ENCODE assay signal across 15 mouse cellular contexts in genomic region chr7:112202843-112203242, GRCm38 (mm10). TPM values are rescaled to one million over a fixed set of nuclear protein-coding genes. Genes with fewer than 3 reads are reported as not detected.
DNase-seq lines count a peak whose midpoint lies in the region; ATAC-seq lines count a peak whose summit lies in the region.
"Had no signal": no experiment of that assay in that cellular context is flagged by ENCODE, and none has a peak within 500 bp of the region (broad histone marks: within the 10 kb centered on the region; RNA-seq: fewer than 3 reads in every experiment).

No protein-coding gene starts in this region.

- intact Hi-C loops in left cerebral cortex, postnatal 4 days (cut with DNase I) = no loop called here
- intact Hi-C loops in left cerebral cortex, postnatal 36 days (cut with DNase I) = loop anchor here (5.0 kb wide), 1 partner anchor 134 kb away; no protein-coding TSS in a partner anchor

- no peak for DNase-seq in forebrain, embryonic 10.5 days (ENCODE audit: extremely low spot score, low spot score)
- DNase-seq in left cerebral cortex, adult 18-20 months (ENCODE audit: low spot score in 2 of 2) = peak; percentile 55 to 68
- no peak for DNase-seq in left cerebral cortex, postnatal 4 days
- DNase-seq in Muller cell, postnatal 12 days (ENCODE audit: inconsistent ontology term) = peak; percentile 56
- peak; percentile 58 to 69 for DNase-seq in left cerebral cortex, postnatal 36 days (ENCODE audit: low spot score in 2 of 2)
- DNase-seq in spleen, postnatal 14 days (ENCODE audit: low spot score in 2 of 2) = no peak
- DNase-seq: kidney, adult 18-20 months; thymus, adult 18-20 months had no signal

- peaks cover 5% of the 10 kb centered on the region; the same call in 1 of the 2 replicates for H3K9me3 ChIP-seq in forebrain, embryonic 10.5 days
- no peaks in the 10 kb centered on the region for H3K9me3 ChIP-seq in forebrain, embryonic 12.5 days
- H3K9me3 ChIP-seq in midbrain, embryonic 15.5 days = no peaks in the 10 kb centered on the region
- H3K9me3 ChIP-seq: embryonic facial prominence, embryonic 13.5 days; forebrain, embryonic 15.5 days; limb, embryonic 15.5 days; lung, embryonic 15.5 days had no signal

- H3K36me3 ChIP-seq in forebrain, embryonic 10.5 days (replicated peaks) = no peaks in the 10 kb centered on the region
- H3K36me3 ChIP-seq in forebrain, embryonic 12.5 days (replicated peaks) = no peaks in the 10 kb centered on the region
- H3K36me3 ChIP-seq in midbrain, embryonic 15.5 days (replicated peaks) = no peaks in the 10 kb centered on the region
- H3K36me3 ChIP-seq: embryonic facial prominence, embryonic 13.5 days; forebrain, embryonic 15.5 days; limb, embryonic 15.5 days; lung, embryonic 15.5 days had no signal

- H3K4me2 ChIP-seq in forebrain, embryonic 12.5 days = no peak overlapping the region
- no peak overlapping the region for H3K4me2 ChIP-seq in midbrain, embryonic 15.5 days
- H3K4me2 ChIP-seq: embryonic facial prominence, embryonic 13.5 days; forebrain, embryonic 15.5 days; hindbrain, embryonic 14.5 days; limb, embryonic 15.5 days; lung, embryonic 15.5 days had no signal

- H3K9ac ChIP-seq in forebrain, embryonic 12.5 days = no peak overlapping the region
- no peak overlapping the region for H3K9ac ChIP-seq in midbrain, embryonic 15.5 days
- H3K9ac ChIP-seq: embryonic facial prominence, embryonic 13.5 days; forebrain, embryonic 15.5 days; hindbrain, embryonic 14.5 days; limb, embryonic 15.5 days; lung, embryonic 15.5 days had no signal

- H3K4me3 ChIP-seq in forebrain, embryonic 10.5 days = no peak overlapping the region
- no peak overlapping the region for H3K4me3 ChIP-seq in forebrain, embryonic 12.5 days (replicated peaks)
- no peak overlapping the region for H3K4me3 ChIP-seq in midbrain, embryonic 15.5 days
- H3K4me3 ChIP-seq: embryonic facial prominence, embryonic 13.5 days; forebrain, embryonic 15.5 days; limb, embryonic 15.5 days; lung, embryonic 15.5 days had no signal

- H3K27me3 ChIP-seq in forebrain, embryonic 10.5 days (ENCODE audit: poor library complexity, severe bottlenecking) = no peaks in the 10 kb centered on the region
- H3K27me3 ChIP-seq in forebrain, embryonic 12.5 days = no peaks in the 10 kb centered on the region
- no peaks in the 10 kb centered on the region for H3K27me3 ChIP-seq in midbrain, embryonic 15.5 days (replicated peaks)
- H3K27me3 ChIP-seq: embryonic facial prominence, embryonic 13.5 days; forebrain, embryonic 15.5 days; limb, embryonic 15.5 days; lung, embryonic 15.5 days had no signal

- H3K27ac ChIP-seq in forebrain, embryonic 10.5 days = 0 out of 2 replicates have a peak overlapping the region, but pooled peaks have one; percentile 9
- H3K27ac ChIP-seq in forebrain, embryonic 12.5 days = no peak overlapping the region
- no peak overlapping the region for H3K27ac ChIP-seq in midbrain, embryonic 15.5 days
- H3K27ac ChIP-seq: embryonic facial prominence, embryonic 13.5 days; forebrain, embryonic 15.5 days; hindbrain, embryonic 14.5 days; limb, embryonic 15.5 days; lung, embryonic 15.5 days had no signal

- 89% methylated on average over 5 of the region's 5 CpGs for WGBS in forebrain, embryonic 10.5 days
- 85% methylated on average over 5 of the region's 5 CpGs for WGBS in forebrain, embryonic 12.5 days
- 89% methylated on average over 5 of the region's 5 CpGs for WGBS in midbrain, embryonic 15.5 days

- H3K4me1 ChIP-seq in forebrain, embryonic 10.5 days = peaks cover 12% of the 10 kb centered on the region
- H3K4me1 ChIP-seq in forebrain, embryonic 12.5 days = 0 out of 2 replicates have a peak, but pooled peaks cover 4% of the 10 kb centered on the region
- H3K4me1 ChIP-seq in midbrain, embryonic 15.5 days = no peaks in the 10 kb centered on the region

- ATAC-seq in forebrain, embryonic 12.5 days (ENCODE audit: low FRiP score) = no peak
- ATAC-seq in midbrain, embryonic 15.5 days (replicated peaks) = no peak
- ATAC-seq: forebrain, embryonic 15.5 days had no signal

RNA-seq across cellular contexts. Expression of gene Mical2, which starts 22.8 kb away (rescaled TPM):
- 0.87 and 0.88 TPM in 2 replicates for polyA plus RNA-seq in forebrain, embryonic 10.5 days (2016; fragmentation: Nextera tagmentation; extraction: Ambion mirVana)
- polyA plus RNA-seq in forebrain, embryonic 12.5 days (2016; fragmentation: Nextera tagmentation; extraction: Ambion mirVana) = 2.3 and 3.4 TPM in 2 replicates
- total RNA-seq in left cerebral cortex, adult 18-20 months (2021) = 100 to 1,000 TPM; 503 to 562 TPM
- total RNA-seq in left cerebral cortex, postnatal 4 days (2021) = 100 to 1,000 TPM; 109 to 114 TPM
- total RNA-seq in left cerebral cortex, postnatal 36 days (2021) = 100 to 1,000 TPM; 605 to 619 TPM
- polyA plus RNA-seq in midbrain, embryonic 15.5 days (2015; fragmentation: Nextera tagmentation; extraction: Ambion mirVana) = 2.7 and 2.8 TPM in 2 replicates

RNA-seq across cellular contexts. Expression of gene Dkk3, which starts 44.0 kb away (rescaled TPM):
- polyA plus RNA-seq in forebrain, embryonic 10.5 days (2016; fragmentation: Nextera tagmentation; extraction: Ambion mirVana) = 14.3 and 15.0 TPM in 2 replicates
- 21.5 and 28.7 TPM in 2 replicates for polyA plus RNA-seq in forebrain, embryonic 12.5 days (2016; fragmentation: Nextera tagmentation; extraction: Ambion mirVana)
- 100 to 1,000 TPM; 209 to 215 TPM for total RNA-seq in left cerebral cortex, adult 18-20 months (2021)
- 10 to 100 TPM; 58.4 to 59.0 TPM for total RNA-seq in left cerebral cortex, postnatal 4 days (2021)
- 100 to 1,000 TPM; 136 to 236 TPM for total RNA-seq in left cerebral cortex, postnatal 36 days (2021)
- polyA plus RNA-seq in midbrain, embryonic 15.5 days (2015; fragmentation: Nextera tagmentation; extraction: Ambion mirVana) = 25.0 and 25.6 TPM in 2 replicates

Comparison
In these comparisons a context has a peak if more than half of its experiments do, and no peak if none do; other contexts are left out.
1. DNase-seq: peak in left cerebral cortex, adult 18-20 months (2 of 2), Muller cell, postnatal 12 days (single experiment) and left cerebral cortex, postnatal 36 days (2 of 2); none in forebrain, embryonic 10.5 days (single experiment), left cerebral cortex, postnatal 4 days (single experiment) and spleen, postnatal 14 days (0 of 2).
2. RNA of gene Mical2, which starts 22.8 kb away (total RNA-seq): 605 to 619 TPM in left cerebral cortex, postnatal 36 days and 503 to 562 TPM in left cerebral cortex, adult 18-20 months; 109 to 114 TPM in left cerebral cortex, postnatal 4 days; every median in the first group is over 4 times any median in the second.